Mouse (Mus musculus): ENCODE data around the gene Shc2.

The Shc2 gene

GRCm38 (mm10) chr10:79637128-79638110, at the start of gene Shc2:
Shc2 (minus strand) TSS chr10:79637918.
- no peak for DNase-seq (ENCODE audit: low read depth, low spot score)

GRCm38 (mm10) chr10:79687513-79687912, 49.8 kb upstream of the Shc2 start:
- no peak for DNase-seq (ENCODE audit: low read depth, low spot score)

DNA sequence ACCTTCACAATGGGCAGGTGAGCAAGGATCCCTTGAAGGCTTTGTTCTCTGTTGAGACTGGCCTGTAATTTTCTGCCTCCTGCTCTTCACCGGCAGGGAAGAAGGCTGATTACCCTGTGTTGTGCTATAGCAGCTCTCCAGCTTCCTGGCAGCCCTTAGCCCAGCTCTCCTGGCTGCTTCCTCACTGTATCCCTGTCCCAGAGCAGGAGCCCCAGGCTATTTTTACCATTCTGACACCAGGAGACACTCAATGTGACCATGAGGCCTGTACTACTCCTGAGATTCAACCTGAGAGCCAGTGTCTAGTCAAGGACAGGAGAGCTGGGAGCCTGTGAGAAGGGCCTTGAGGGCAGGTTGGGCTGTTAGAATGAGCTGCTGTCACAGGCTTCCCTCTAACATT, 49.0 kb upstream of the Shc2 start:
- no peak for DNase-seq (ENCODE audit: low read depth, low spot score)

- DNase-seq (ENCODE audit: low read depth, low spot score): no peak
Measured at GRCm38 (mm10) chr10:79686219-79686618, 48.5 kb upstream of the Shc2 start.

- no peak for DNase-seq (ENCODE audit: low read depth, low spot score)
Measured at GRCm38 (mm10) chr10:79684770-79685600, 47.3 kb upstream of the Shc2 start.

DNA sequence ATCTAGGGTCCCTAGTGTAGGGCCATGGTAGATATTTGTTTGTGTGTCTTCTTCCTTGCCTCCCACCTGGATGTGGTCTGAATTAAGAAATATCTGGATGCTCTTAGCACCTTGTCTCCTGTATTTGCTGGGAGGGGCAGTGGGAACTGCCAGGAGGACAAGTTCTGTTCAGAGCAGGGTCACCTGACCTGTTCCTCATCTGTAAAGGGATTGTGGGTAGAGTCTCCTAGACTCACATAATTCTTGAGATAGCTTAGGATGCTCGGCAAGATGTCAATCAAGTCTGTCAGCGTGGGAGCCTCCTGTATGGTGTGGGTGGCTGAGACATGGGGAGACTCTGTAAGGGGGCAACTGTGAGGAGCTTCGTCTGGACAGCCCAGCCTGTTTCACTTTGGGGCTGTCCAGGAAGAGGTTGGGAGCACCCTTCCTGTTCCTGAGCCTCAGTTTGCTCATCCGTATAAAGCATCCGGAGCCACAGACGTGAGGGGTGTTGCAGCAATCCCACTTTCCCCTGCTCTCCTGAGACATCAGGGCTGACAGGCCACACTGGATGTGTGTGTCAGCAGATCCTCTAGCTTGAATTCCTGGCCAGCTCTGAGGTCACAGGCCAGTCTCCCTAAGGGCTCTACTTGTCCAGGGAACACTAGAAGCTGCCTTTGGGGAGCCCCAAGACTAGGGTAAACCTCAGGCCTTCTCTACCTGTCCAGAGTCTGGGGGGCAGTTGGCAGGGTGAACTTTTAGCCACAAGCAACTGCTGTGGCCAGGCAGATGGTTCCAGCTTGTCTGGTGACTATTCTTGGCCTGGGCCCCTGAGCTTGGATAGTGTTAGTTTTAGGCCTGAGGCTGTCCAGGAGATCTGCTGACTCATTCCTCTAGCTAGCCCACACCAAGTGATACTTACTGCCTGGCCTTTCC, 46.3 kb upstream of the Shc2 start:
- DNase-seq (ENCODE audit: low read depth, low spot score): peak; percentile 91

DNA sequence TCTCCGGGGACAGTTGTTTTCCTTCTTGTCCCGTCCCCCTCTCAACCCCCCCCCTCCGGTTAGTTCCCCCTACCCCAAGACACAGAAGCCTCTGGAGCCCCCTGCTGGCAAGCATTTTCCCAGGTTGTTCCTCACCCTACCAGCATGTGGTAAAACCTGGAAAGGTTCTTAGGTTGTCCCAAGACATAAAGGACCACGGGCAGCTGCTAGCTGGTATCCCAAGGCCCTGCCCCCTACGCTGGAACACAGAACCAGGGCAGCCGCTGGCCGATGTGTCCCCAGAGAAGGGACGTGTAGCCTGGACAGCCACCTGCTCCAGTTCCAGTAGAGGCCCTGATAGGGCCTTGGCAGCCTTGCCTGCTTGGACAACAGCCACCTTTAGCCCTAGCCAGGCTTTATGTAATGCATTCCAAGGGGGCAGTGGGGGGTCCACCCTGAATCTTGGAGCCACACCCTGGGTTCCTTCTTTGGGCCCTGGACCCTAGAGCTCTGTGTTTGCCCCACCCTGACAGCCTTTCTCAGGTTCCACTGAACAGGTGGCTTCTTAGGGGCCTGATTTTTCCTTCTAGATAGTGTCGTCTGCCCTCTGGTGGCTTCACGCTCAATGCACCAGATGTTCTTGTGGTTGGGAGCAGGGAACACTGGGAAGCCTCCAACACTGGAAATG, 45.3 kb upstream of the Shc2 start:
- peak; percentile 83 for DNase-seq (ENCODE audit: low read depth, low spot score)

DNA sequence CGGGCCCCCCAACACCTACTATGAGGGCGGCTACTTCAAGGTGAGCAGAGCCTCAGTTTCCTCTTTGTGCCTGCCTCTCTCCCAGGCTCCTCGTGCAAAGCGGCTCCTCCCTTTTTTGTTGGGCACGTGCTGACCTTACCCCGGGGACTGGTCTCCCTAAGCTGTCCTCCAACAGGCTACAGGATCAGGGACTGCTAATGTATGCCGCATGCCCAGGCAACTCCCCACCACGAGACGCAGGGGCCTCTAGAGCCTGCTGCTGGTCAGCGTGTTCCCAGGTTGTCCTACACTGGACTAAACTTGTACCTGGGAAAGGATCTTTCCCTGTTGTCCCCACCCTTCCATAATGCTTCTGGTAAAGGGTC, 44.8 kb upstream of the Shc2 start:
- DNase-seq (ENCODE audit: low read depth, low spot score): no peak

GRCm38 (mm10) chr10:79681591-79682245, 44.0 kb upstream of the Shc2 start, which contains the start of gene Cdc34:
Cdc34 (plus strand) TSS chr10:79682195.
- peak; percentile 97 for DNase-seq (ENCODE audit: low read depth, low spot score)

DNA sequence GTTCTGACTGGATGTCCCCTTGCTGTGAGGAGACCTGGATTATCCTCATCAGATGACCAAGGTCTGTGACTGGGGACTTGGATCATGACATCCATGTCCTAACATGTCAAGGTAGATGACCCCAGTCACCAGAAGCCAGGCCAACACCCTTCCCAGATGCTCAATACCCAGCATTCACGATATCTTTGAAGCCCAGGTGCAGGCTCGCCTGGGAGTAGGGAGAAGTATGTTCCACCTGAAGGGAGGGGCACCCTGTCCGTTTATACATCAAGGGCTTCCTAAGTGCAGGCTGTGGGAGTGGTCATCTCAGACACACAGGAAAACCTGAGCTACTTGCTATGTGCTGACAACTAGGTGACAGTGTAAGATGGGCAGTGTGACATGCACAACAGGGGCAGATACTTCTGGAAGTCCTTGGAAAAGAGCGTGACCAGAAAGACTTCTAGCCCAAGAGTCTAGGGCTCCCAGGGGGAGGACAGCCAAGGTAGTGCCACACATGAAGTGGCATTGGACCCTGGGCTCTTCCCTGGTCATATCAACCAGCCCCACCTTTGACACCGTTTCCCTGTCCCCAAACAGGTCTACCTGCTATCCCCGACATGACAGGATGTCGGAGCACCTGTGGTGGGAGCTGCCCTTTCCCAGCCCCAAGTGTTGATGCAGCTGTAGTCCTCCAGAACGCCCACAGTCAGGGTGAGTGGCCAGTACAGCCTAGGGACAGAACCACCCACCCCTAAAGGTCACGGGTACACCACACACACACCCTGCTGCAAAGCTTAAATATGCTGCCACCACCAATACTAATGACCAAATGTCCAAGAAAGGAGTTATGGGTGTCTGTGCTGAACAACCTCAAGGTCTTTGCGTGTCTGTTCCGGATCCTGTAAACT, 43.1 kb upstream of the Shc2 start:
- no peak for DNase-seq (ENCODE audit: low read depth, low spot score)

- no peak for DNase-seq (ENCODE audit: low read depth, low spot score)
Measured at GRCm38 (mm10) chr10:79675346-79676035, 37.8 kb upstream of the Shc2 start.

DNA sequence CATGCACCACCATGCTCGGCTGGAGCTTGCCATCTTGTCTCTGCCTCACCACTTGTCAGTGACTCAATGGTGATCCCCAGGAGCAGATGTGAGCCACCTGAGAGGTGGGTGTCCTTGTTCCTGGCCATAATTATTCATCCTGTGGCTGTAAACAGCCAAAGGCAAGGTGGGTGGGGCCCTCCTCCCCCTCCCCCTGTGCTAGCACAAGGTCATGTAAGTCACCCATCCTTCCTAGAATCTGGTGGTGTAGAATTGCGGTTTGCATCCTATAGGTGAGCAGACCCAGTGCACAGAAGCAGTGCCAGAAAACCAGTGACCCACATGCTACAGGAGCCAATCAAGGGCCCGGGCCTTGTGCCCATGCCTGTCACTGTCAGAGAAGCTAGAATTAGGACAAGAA, 35.3 kb upstream of the Shc2 start:
- no peak for DNase-seq (ENCODE audit: low read depth, low spot score)

DNA sequence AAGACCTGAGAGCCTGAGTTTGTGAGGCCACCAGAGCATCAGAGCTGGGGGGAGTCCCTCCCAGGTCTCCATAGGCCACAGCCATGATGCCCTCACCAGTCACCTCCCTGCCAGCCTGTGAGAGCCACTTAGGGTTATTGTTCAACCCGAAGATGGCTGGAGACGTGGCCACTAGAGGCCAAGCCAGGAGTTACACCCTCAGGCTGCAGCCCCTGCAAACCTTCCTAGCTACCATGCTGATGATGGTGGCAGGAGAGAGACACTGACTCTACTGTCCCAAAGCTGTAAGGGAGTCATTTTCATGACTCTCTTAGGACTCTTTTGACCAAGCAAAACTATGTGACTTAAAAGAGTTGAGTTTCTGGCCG, 34.4 kb upstream of the Shc2 start:
- DNase-seq (ENCODE audit: low read depth, low spot score): no peak

GRCm38 (mm10) chr10:79671396-79672087, 33.8 kb upstream of the Shc2 start:
- DNase-seq (ENCODE audit: low read depth, low spot score): no peak

- no peak for DNase-seq (ENCODE audit: low read depth, low spot score)
Measured at GRCm38 (mm10) chr10:79670071-79670888, 32.6 kb upstream of the Shc2 start.

DNA sequence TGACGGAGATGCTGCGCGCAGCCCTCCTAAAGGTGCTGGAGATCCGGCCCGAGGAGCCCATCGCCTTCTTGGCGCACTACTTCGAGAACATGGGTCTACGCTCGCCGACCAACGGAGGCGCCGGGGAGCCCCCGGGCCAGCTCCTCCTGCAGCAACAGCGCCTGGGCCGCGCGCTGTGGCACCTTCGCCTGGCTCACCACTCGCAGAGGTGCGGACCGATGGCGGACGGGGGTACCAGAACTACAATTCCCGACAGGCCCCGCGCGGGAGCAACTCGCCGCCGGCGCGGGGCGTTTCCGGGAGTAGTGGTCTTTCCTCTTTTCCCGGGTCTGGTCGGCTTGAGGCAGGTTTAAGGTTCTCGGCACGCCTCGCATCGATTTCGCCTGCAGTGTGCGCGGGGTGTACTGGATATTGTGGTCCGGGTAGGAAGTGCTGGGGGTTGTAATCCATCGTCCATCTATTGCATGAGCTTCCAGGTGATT, 31.9 kb upstream of the Shc2 start:
- DNase-seq (ENCODE audit: low read depth, low spot score): peak; percentile 61

All from 3T3-L1 (cell line).